Mouse (Mus musculus): ENCODE measurements around the gene Pum2. TPM values are rescaled to one million over a fixed set of nuclear protein-coding genes. Genes with fewer than 3 reads are reported as not detected.
A peak's percentile ranks its signal among the peaks of the same experiment; 100 is the strongest.

Gene Pum2
- polyA plus RNA-seq, 1 experiment from 2014 or later = 71.9 TPM

- 96% methylated on average over 2 of the region's 2 CpGs for WGBS
- Histone ChIP-seq H3K4me2 (replicated peaks; ENCODE audit: low read depth, low read length) (no peak overlapping the region), H3K27me3 (ENCODE audit: control insufficient read depth, insufficient read depth, low read length) (no peaks in the 10 kb centered on the region), H3K9me3 (ENCODE audit: control insufficient read depth, low read length) (no peaks in the 10 kb centered on the region), H3K4me3 (ENCODE audit: low read length) (no peak overlapping the region), H3K27ac (ENCODE audit: low read depth, low read length) (no peak overlapping the region), H3K36me3 (ENCODE audit: control insufficient read depth, insufficient read depth, low read length) (peaks cover 40% of the 10 kb centered on the region), H3K9ac (ENCODE audit: low read depth, low read length) (no peak overlapping the region), H3K4me1 (ENCODE audit: control insufficient read depth, insufficient read depth, low read length) (no peaks in the 10 kb centered on the region)
- no peak for ATAC-seq (ENCODE audit: low FRiP score, low TSS enrichment)
Observed at GRCm38 (mm10) chr12:8712665-8713064, 38.7 kb downstream of the Pum2 start.

GRCm38 (mm10) chr12:8716093-8716492 lies 42.2 kb downstream of the Pum2 start:
- no peak overlapping the region for H3K9ac ChIP-seq (ENCODE audit: low read depth, low read length)
- H3K4me1 ChIP-seq (ENCODE audit: control insufficient read depth, insufficient read depth, low read length) = no peaks in the 10 kb centered on the region
- H3K27ac ChIP-seq (ENCODE audit: low read depth, low read length) = no peak overlapping the region
- H3K4me2 ChIP-seq (replicated peaks; ENCODE audit: low read depth, low read length) = no peak overlapping the region
- H3K36me3 ChIP-seq (ENCODE audit: control insufficient read depth, insufficient read depth, low read length) = peaks cover 34% of the 10 kb centered on the region
- H3K9me3 ChIP-seq (ENCODE audit: control insufficient read depth, low read length) = no peaks in the 10 kb centered on the region
- WGBS = 88% methylated on average over 1 of the region's 1 CpGs
- H3K27me3 ChIP-seq (ENCODE audit: control insufficient read depth, insufficient read depth, low read length) = no peaks in the 10 kb centered on the region
- H3K4me3 ChIP-seq (ENCODE audit: low read length) = no peak overlapping the region
- ATAC-seq (ENCODE audit: low FRiP score, low TSS enrichment) = no peak

GRCm38 (mm10) chr12:8726890-8727289 lies 53.0 kb downstream of the Pum2 start:
- no peak for ATAC-seq (ENCODE audit: low FRiP score, low TSS enrichment)
- Histone ChIP-seq H3K4me2 (replicated peaks; ENCODE audit: low read depth, low read length) (no peak overlapping the region), H3K36me3 (ENCODE audit: control insufficient read depth, insufficient read depth, low read length) (peaks cover 63% of the 10 kb centered on the region), H3K4me1 (ENCODE audit: control insufficient read depth, insufficient read depth, low read length) (no peaks in the 10 kb centered on the region), H3K27ac (ENCODE audit: low read depth, low read length) (no peak overlapping the region), H3K9me3 (ENCODE audit: control insufficient read depth, low read length) (no peaks in the 10 kb centered on the region), H3K9ac (ENCODE audit: low read depth, low read length) (no peak overlapping the region), H3K27me3 (ENCODE audit: control insufficient read depth, insufficient read depth, low read length) (no peaks in the 10 kb centered on the region), H3K4me3 (ENCODE audit: low read length) (no peak overlapping the region)
- WGBS = 67% methylated on average over 1 of the region's 1 CpGs

- no peak overlapping the region for H3K9ac ChIP-seq (ENCODE audit: low read depth, low read length)
- H3K27ac ChIP-seq (ENCODE audit: low read depth, low read length) = no peak overlapping the region
- H3K4me2 ChIP-seq (replicated peaks; ENCODE audit: low read depth, low read length) = no peak overlapping the region
- H3K4me3 ChIP-seq (ENCODE audit: low read length) = no peak overlapping the region
- no peaks in the 10 kb centered on the region for H3K27me3 ChIP-seq (ENCODE audit: control insufficient read depth, insufficient read depth, low read length)
- no peaks in the 10 kb centered on the region for H3K9me3 ChIP-seq (ENCODE audit: control insufficient read depth, low read length)
- no peak for ATAC-seq (ENCODE audit: low FRiP score, low TSS enrichment)
- no peaks in the 10 kb centered on the region for H3K4me1 ChIP-seq (ENCODE audit: control insufficient read depth, insufficient read depth, low read length)
- WGBS = 69% methylated on average over 2 of the region's 2 CpGs
- H3K36me3 ChIP-seq (ENCODE audit: control insufficient read depth, insufficient read depth, low read length) = peaks cover 61% of the 10 kb centered on the region
Observed at GRCm38 (mm10) chr12:8728739-8729138, 54.8 kb downstream of the Pum2 start.

GRCm38 (mm10) chr12:8753654-8754053 lies 79.7 kb downstream of the Pum2 start:
- H3K9me3 ChIP-seq (ENCODE audit: control insufficient read depth, low read length) = peaks cover 7% of the 10 kb centered on the region; the same call in 1 of the 2 replicates
- peaks cover 58% of the 10 kb centered on the region for H3K36me3 ChIP-seq (ENCODE audit: control insufficient read depth, insufficient read depth, low read length)
- H3K27me3 ChIP-seq (ENCODE audit: control insufficient read depth, insufficient read depth, low read length) = no peaks in the 10 kb centered on the region
- no peak overlapping the region for H3K4me3 ChIP-seq (ENCODE audit: low read length)
- no peak overlapping the region for H3K27ac ChIP-seq (ENCODE audit: low read depth, low read length)
- no peak overlapping the region for H3K9ac ChIP-seq (ENCODE audit: low read depth, low read length)
- no peaks in the 10 kb centered on the region for H3K4me1 ChIP-seq (ENCODE audit: control insufficient read depth, insufficient read depth, low read length)
- no peak overlapping the region for H3K4me2 ChIP-seq (replicated peaks; ENCODE audit: low read depth, low read length)
- ATAC-seq (ENCODE audit: low FRiP score, low TSS enrichment) = no peak
- 91% methylated on average over 2 of the region's 2 CpGs for WGBS

- Histone ChIP-seq H3K27ac (ENCODE audit: low read depth, low read length) (no peak overlapping the region), H3K4me1 (ENCODE audit: control insufficient read depth, insufficient read depth, low read length) (no peaks in the 10 kb centered on the region), H3K4me2 (replicated peaks; ENCODE audit: low read depth, low read length) (no peak overlapping the region), H3K36me3 (ENCODE audit: control insufficient read depth, insufficient read depth, low read length) (peaks cover 53% of the 10 kb centered on the region), H3K4me3 (ENCODE audit: low read length) (no peak overlapping the region), H3K9me3 (ENCODE audit: control insufficient read depth, low read length) (peaks cover 7% of the 10 kb centered on the region; the same call in 1 of the 2 replicates), H3K9ac (ENCODE audit: low read depth, low read length) (no peak overlapping the region), H3K27me3 (ENCODE audit: control insufficient read depth, insufficient read depth, low read length) (no peaks in the 10 kb centered on the region)
- WGBS = 84% methylated on average over 4 of the region's 4 CpGs
- ATAC-seq (ENCODE audit: low FRiP score, low TSS enrichment) = no peak
Observed at GRCm38 (mm10) chr12:8754116-8754515, 80.2 kb downstream of the Pum2 start.

GRCm38 (mm10) chr12:8758029-8758428 lies 84.1 kb downstream of the Pum2 start:
- peaks cover 7% of the 10 kb centered on the region; the same call in 1 of the 2 replicates for H3K9me3 ChIP-seq (ENCODE audit: control insufficient read depth, low read length)
- no peak overlapping the region for H3K9ac ChIP-seq (ENCODE audit: low read depth, low read length)
- no peak overlapping the region for H3K4me2 ChIP-seq (replicated peaks; ENCODE audit: low read depth, low read length)
- no peak overlapping the region for H3K4me3 ChIP-seq (ENCODE audit: low read length)
- no peaks in the 10 kb centered on the region for H3K27me3 ChIP-seq (ENCODE audit: control insufficient read depth, insufficient read depth, low read length)
- H3K4me1 ChIP-seq (ENCODE audit: control insufficient read depth, insufficient read depth, low read length) = peaks cover 6% of the 10 kb centered on the region; the same call in 1 of the 2 replicates
- H3K36me3 ChIP-seq (ENCODE audit: control insufficient read depth, insufficient read depth, low read length) = peaks cover 28% of the 10 kb centered on the region
- H3K27ac ChIP-seq (ENCODE audit: low read depth, low read length) = no peak overlapping the region
- 95% methylated on average over 3 of the region's 3 CpGs for WGBS
- no peak for ATAC-seq (ENCODE audit: low FRiP score, low TSS enrichment)

GRCm38 (mm10) chr12:8759115-8759514 lies 85.2 kb downstream of the Pum2 start:
- no peak overlapping the region for H3K4me2 ChIP-seq (replicated peaks; ENCODE audit: low read depth, low read length)
- peaks cover 7% of the 10 kb centered on the region; the same call in 1 of the 2 replicates for H3K9me3 ChIP-seq (ENCODE audit: control insufficient read depth, low read length)
- 81% methylated on average over 4 of the region's 4 CpGs for WGBS
- no peak overlapping the region for H3K27ac ChIP-seq (ENCODE audit: low read depth, low read length)
- no peak overlapping the region for H3K9ac ChIP-seq (ENCODE audit: low read depth, low read length)
- peaks cover 6% of the 10 kb centered on the region; the same call in 1 of the 2 replicates for H3K4me1 ChIP-seq (ENCODE audit: control insufficient read depth, insufficient read depth, low read length)
- H3K27me3 ChIP-seq (ENCODE audit: control insufficient read depth, insufficient read depth, low read length) = no peaks in the 10 kb centered on the region
- no peak for ATAC-seq (ENCODE audit: low FRiP score, low TSS enrichment)
- H3K4me3 ChIP-seq (ENCODE audit: low read length) = no peak overlapping the region
- peaks cover 17% of the 10 kb centered on the region for H3K36me3 ChIP-seq (ENCODE audit: control insufficient read depth, insufficient read depth, low read length)

- Histone ChIP-seq H3K9me3 (ENCODE audit: control insufficient read depth, low read length) (peaks cover 7% of the 10 kb centered on the region; the same call in 1 of the 2 replicates), H3K36me3 (ENCODE audit: control insufficient read depth, insufficient read depth, low read length) (peaks cover 11% of the 10 kb centered on the region), H3K4me3 (ENCODE audit: low read length) (no peak overlapping the region), H3K9ac (ENCODE audit: low read depth, low read length) (no peak overlapping the region), H3K4me1 (ENCODE audit: control insufficient read depth, insufficient read depth, low read length) (peaks cover 6% of the 10 kb centered on the region; the same call in 1 of the 2 replicates), H3K4me2 (replicated peaks; ENCODE audit: low read depth, low read length) (no peak overlapping the region), H3K27ac (ENCODE audit: low read depth, low read length) (no peak overlapping the region), H3K27me3 (ENCODE audit: control insufficient read depth, insufficient read depth, low read length) (no peaks in the 10 kb centered on the region)
- 0 out of 2 replicates have a peak, but pooled peaks have one; percentile 65 for ATAC-seq (ENCODE audit: low FRiP score, low TSS enrichment)
- WGBS = 37% methylated on average over 6 of the region's 6 CpGs
Observed at GRCm38 (mm10) chr12:8759779-8760178, 85.8 kb downstream of the Pum2 start.
